Mouse (Mus musculus) forebrain, embryonic 13.5 days (tissue): Measurements from ENCODE around the gene Myzap. TPM values are rescaled to one million over a fixed set of nuclear protein-coding genes. Genes with fewer than 3 reads are reported as not detected.
A peak's percentile ranks its signal among the peaks of the same experiment; 100 is the strongest.
"Not testable (repeated sequence)": the region's sequence is repeated elsewhere in the genome, so short reads cannot be mapped to it uniquely, and the experiment has no call there.

ENCODE experiments used
- ATAC-seq: fragments of 200-750 bp; cut with Nextera tagmentation; 2 replicates; pipeline ENCODE4 v1.8.0; 2017
- H3K27ac ChIP-seq: fragments of 300-500 bp; sonication (generic); 2 replicates; pipeline ENCODE4 v1.5.1; 2015; ENCODE audit warnings: inconsistent platforms, mild to moderate bottlenecking, moderate library complexity
- H3K27me3 ChIP-seq: fragments of 300-500 bp; sonication (generic); 2 replicates; pipeline ENCODE4 v1.6.1; 2015; ENCODE audit warnings: mild to moderate bottlenecking, inconsistent platforms
- H3K36me3 ChIP-seq: fragments of 300-500 bp; sonication (generic); 2 replicates; pipeline ENCODE4 v1.6.1; 2015; ENCODE audit warnings: mild to moderate bottlenecking, inconsistent platforms; ENCODE audit not compliant: poor library complexity, severe bottlenecking
- H3K4me1 ChIP-seq: fragments of 300-500 bp; sonication (generic); 2 replicates; pipeline ENCODE4 v1.6.1; 2015; ENCODE audit warnings: inconsistent platforms
- H3K4me2 ChIP-seq: fragments of 300-500 bp; sonication (generic); 2 replicates; pipeline ENCODE4 v1.6.1; 2015; ENCODE audit warnings: inconsistent platforms, mild to moderate bottlenecking, moderate library complexity
- H3K4me3 ChIP-seq: fragments of 300-500 bp; sonication (generic); 2 replicates; pipeline ENCODE4 v1.5.1; 2015; ENCODE audit warnings: mild to moderate bottlenecking, inconsistent platforms
- H3K9ac ChIP-seq: fragments of 300-500 bp; sonication (generic); 2 replicates; pipeline ENCODE4 v1.6.1; 2015; ENCODE audit warnings: mild to moderate bottlenecking, inconsistent platforms
- H3K9me3 ChIP-seq: fragments of 300-500 bp; sonication (generic); replicated peaks from 2 replicates; pipeline ENCODE4 v1.6.1; 2016; ENCODE audit warnings: inconsistent platforms
- WGBS: fragments of 180-500 bp; shearing (Covaris S2); methylation state at CpG from one replicate; pipeline ENCODE4 v1.1.7; 2015; 5-methylcytosine and 5-hydroxymethylcytosine counted together
- polyA plus RNA-seq: library from polyadenylated mRNA; unstranded; fragments of >200 nt; fragmentation: Nextera tagmentation; extraction: Ambion mirVana; gene quantifications from 2 replicates; pipeline ENCODE4 v1.2.1, GENCODE M21; 2015

The Myzap gene
- polyA plus RNA-seq, 1 experiment from 2014 or later: 2.4 TPM

DNA sequence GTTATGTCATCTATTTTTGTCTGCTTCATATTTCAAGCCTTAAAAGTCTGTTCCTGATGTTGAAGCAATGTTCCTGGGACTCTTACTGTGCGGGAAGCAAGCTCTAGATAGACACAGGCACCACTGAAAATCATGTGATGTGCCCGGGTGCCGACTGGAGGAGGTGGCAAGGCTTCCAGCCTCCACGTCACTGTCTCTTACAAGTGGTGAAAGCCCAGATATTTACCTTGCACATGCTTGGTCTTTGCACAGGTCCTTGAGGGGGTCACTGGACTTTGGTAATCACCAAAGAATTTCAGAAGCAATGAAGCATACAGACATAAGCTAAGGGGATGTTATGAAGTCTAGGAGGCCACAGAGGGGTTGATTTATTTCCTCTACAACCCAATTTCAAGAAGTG, 29.8 kb upstream of the Myzap start:
- no peak overlapping the region for H3K4me3 ChIP-seq
- H3K9ac ChIP-seq: no peak overlapping the region
- no peaks in the 10 kb centered on the region for H3K9me3 ChIP-seq
- WGBS: 93% methylated on average over 4 of the region's 4 CpGs
- no peak overlapping the region for H3K4me2 ChIP-seq
- H3K27ac ChIP-seq: no peak overlapping the region
- H3K36me3 ChIP-seq: no peaks in the 10 kb centered on the region
- H3K27me3 ChIP-seq: no peaks in the 10 kb centered on the region
- ATAC-seq: no peak
- no peaks in the 10 kb centered on the region for H3K4me1 ChIP-seq

DNA sequence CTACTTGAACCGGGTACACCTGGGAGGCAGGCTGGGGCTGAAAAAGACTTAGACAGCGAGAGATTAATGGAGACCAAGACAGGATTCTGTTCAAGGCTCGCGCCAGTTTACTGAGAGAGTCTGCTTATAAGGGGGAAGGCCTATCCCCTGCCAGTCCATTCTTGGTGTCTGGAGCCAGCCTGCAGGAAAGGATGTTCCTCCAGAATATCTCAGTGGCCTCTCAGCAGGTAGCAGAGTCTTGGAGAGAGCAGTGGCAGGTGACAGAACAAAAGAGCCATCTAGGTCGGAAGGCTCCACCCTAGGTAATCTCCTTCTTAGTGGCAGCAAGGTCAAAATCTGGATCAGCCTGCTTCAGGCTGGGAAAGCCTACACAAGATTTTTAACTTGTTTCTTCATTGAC, 28.0 kb upstream of the Myzap start:
- not testable (repeated sequence) for H3K9ac ChIP-seq, H3K9me3 ChIP-seq, H3K4me3 ChIP-seq, H3K4me2 ChIP-seq, H3K27me3 ChIP-seq, H3K27ac ChIP-seq, H3K36me3 ChIP-seq, ATAC-seq, H3K4me1 ChIP-seq
- 83% methylated on average over 5 of the region's 5 CpGs for WGBS

DNA sequence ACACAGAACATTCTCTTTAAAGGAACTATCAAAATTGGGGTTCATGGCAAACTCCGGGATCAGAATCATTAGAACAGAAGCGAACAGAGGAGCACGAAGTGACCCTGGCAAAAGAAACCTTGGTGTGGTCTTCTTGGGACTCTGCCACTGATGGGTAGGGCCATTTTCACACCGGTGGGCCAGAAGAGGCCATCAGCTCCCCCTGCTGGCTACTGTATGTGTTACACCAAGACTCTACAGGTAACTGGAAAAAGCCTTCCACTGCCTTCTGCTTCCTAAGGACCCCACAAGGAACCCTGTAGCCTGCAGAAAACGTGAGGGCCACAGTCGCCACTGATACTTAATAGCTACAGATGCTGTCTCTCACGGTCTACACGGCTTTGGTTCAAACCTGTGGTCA, 25.2 kb upstream of the Myzap start:
- no peaks in the 10 kb centered on the region for H3K4me1 ChIP-seq
- H3K4me3 ChIP-seq: no peak overlapping the region
- no peaks in the 10 kb centered on the region for H3K36me3 ChIP-seq
- H3K9me3 ChIP-seq: no peaks in the 10 kb centered on the region
- ATAC-seq: no peak
- WGBS: 61% methylated on average over 8 of the region's 8 CpGs
- H3K4me2 ChIP-seq: no peak overlapping the region
- no peaks in the 10 kb centered on the region for H3K27me3 ChIP-seq
- H3K27ac ChIP-seq: no peak overlapping the region
- no peak overlapping the region for H3K9ac ChIP-seq

DNA sequence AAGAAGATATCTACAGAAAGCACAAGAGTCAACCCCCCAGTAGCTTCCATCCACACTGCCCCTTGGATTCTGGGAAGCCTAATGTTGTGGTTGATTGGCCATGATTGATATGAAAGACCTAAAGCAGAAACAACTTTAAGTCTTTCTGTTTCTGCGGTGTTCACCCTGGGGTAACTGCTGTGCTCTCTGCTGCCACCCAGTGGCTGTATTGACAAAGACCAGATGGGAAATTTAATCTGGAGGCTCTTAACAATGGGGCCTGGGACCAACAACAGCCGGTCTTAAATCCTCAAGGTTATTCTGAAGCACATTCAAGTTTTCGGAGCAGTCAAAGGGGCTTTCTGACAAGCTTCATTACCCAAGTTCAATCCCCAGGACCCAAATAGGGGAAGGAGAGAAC, 24.0 kb upstream of the Myzap start:
- H3K36me3 ChIP-seq: no peaks in the 10 kb centered on the region
- no peaks in the 10 kb centered on the region for H3K4me1 ChIP-seq
- ATAC-seq: peak; percentile 36; the same call in 1 of the 2 replicates
- no peak overlapping the region for H3K9ac ChIP-seq
- H3K27me3 ChIP-seq: no peaks in the 10 kb centered on the region
- 7% methylated on average over 3 of the region's 3 CpGs for WGBS
- no peak overlapping the region for H3K27ac ChIP-seq
- no peak overlapping the region for H3K4me2 ChIP-seq
- no peaks in the 10 kb centered on the region for H3K9me3 ChIP-seq
- H3K4me3 ChIP-seq: no peak overlapping the region

DNA sequence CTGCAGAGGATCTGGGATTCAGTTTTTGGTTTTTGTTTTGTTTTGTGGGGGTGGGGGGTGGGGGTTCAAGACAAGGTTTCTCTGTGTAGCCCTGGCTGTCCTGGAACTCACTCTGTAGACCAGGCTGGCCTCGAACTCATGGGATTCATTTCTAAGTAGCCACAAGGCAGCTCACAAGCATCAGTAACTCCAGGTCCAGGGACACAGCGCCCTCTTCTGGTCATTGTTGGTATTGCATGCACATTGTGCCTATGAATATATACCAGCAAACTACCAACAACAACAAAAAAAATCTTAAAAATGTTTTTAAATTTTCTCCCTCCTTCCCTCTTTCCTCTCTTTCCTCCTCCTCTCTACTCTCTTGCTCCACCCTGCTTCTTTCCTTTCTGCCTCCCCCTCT, 22.5 kb upstream of the Myzap start:
- no peak overlapping the region for H3K9ac ChIP-seq
- no peaks in the 10 kb centered on the region for H3K9me3 ChIP-seq
- peaks cover under 1% of the 10 kb centered on the region; the same call in 1 of the 2 replicates for H3K4me1 ChIP-seq
- no peaks in the 10 kb centered on the region for H3K36me3 ChIP-seq
- H3K27me3 ChIP-seq: no peaks in the 10 kb centered on the region
- WGBS: 34% methylated on average over 2 of the region's 2 CpGs
- no peak overlapping the region for H3K4me3 ChIP-seq
- H3K4me2 ChIP-seq: no peak overlapping the region
- no peak for ATAC-seq
- no peak overlapping the region for H3K27ac ChIP-seq

DNA sequence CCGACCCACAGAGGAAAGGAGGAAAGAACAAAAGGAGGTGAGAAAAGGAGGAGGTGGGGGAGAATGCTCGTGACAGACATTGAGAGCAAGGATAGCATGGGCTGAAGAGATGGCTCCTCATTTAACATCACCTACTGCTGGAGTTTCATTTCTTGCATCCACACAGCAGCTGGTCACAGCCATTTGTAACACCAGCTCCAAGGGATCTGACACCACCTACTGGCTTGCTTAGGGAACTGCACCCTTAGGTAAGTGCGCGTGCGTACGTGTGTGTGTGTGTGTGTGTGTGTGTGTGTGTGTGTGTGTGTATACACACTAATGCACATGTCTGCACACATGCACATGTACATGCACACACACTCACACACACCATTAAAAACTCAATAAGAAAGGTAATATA, 20.8 kb upstream of the Myzap start:
- ATAC-seq: no peak
- peaks cover 3% of the 10 kb centered on the region; the same call in 1 of the 2 replicates for H3K4me1 ChIP-seq
- 75% methylated on average over 6 of the region's 6 CpGs for WGBS
- H3K9ac ChIP-seq: no peak overlapping the region
- H3K27ac ChIP-seq: no peak overlapping the region
- H3K36me3 ChIP-seq: no peaks in the 10 kb centered on the region
- H3K4me3 ChIP-seq: no peak overlapping the region
- no peak overlapping the region for H3K4me2 ChIP-seq
- H3K27me3 ChIP-seq: no peaks in the 10 kb centered on the region
- H3K9me3 ChIP-seq: no peaks in the 10 kb centered on the region

DNA sequence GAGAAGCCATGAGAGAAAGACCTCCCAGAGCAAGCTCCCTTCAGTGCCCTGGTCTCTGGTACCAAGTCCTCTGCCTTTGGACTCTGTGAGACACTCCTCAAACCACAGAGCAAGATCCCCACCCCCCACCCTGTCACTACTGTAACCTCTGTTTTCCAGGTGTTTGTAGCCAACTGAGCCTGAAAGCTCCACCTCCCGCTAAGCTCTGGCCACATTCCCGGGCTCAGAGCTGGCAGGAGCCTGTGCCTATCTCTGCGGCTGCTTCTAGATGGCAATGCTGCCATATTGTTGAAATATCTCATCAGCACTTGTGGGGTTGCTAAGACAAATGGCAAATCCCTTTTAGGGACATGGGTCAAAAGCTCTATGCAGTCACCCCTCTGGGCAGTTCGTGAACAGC, 19.7 kb upstream of the Myzap start:
- Histone ChIP-seq H3K9me3 (no peaks in the 10 kb centered on the region), H3K27ac (no peak overlapping the region), H3K9ac (no peak overlapping the region), H3K4me3 (no peak overlapping the region), H3K27me3 (no peaks in the 10 kb centered on the region), H3K4me1 (peaks cover 3% of the 10 kb centered on the region; the same call in 1 of the 2 replicates), H3K36me3 (no peaks in the 10 kb centered on the region), H3K4me2 (no peak overlapping the region)
- ATAC-seq: no peak
- WGBS: 82% methylated on average over 4 of the region's 4 CpGs

DNA sequence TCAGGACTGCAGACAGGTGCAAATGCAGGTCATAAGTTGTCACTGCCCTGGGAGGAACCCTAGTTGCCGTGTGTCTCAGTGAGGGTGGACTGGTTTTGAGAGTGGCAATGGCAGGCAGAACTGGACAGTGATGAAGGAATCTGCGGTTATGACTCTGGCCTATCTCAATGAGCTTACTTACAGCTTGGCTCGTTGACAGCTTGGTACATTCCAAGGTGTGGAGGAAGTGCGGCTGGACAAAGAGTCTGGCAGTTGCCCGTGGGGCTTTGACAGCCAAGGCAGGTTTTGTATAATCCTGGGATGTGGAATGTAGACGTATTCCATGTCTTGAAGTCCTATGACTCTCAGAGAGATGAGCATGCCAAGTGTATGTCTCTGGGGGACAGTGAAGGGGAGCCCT, 16.9 kb upstream of the Myzap start:
- no peak overlapping the region for H3K4me3 ChIP-seq
- H3K4me2 ChIP-seq: no peak overlapping the region
- H3K27me3 ChIP-seq: no peaks in the 10 kb centered on the region
- no peaks in the 10 kb centered on the region for H3K9me3 ChIP-seq
- 87% methylated on average over 6 of the region's 6 CpGs for WGBS
- no peak for ATAC-seq
- no peak overlapping the region for H3K27ac ChIP-seq
- H3K4me1 ChIP-seq: peaks cover 3% of the 10 kb centered on the region; the same call in 1 of the 2 replicates
- no peaks in the 10 kb centered on the region for H3K36me3 ChIP-seq
- no peak overlapping the region for H3K9ac ChIP-seq

DNA sequence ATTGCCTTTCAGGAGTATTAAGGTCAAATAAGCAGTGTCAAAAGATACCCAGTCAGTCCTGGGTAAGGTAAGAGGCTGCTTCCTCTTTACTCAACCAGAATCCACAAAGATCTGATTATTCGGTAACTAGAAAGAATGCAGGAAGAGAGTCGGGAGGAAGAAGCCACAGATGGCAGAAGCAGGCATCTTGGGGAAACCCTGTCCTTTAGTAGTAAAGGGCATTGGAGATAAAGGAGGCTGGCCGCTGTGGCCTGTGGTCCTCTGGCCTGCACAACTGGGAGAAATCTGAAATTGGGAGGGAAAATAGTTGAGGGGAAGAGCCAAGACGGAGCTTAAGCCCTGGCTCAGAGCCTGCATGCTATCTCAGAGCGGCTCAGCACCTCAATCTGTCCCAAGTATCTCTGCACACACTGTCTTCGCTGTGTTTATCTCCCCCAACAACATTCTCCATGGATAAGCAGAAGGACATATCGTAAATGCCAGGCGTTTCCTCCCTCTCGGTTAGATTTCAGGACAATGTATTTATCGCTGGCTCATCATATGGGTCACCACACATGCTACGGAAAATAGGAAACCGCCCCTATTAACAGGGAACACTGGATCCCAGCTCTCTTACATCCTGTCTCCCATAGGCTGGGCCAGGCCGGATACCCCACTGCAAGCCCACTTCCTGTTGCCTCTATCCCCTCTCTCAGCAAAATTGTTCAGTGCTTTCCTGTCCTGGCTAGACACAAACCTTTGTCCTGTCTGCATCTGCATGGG, 14.3 kb upstream of the Myzap start:
- no peak overlapping the region for H3K4me2 ChIP-seq
- 83% methylated on average over 13 of the region's 13 CpGs for WGBS
- H3K4me1 ChIP-seq: peaks cover 3% of the 10 kb centered on the region; the same call in 1 of the 2 replicates
- no peaks in the 10 kb centered on the region for H3K27me3 ChIP-seq
- no peak overlapping the region for H3K4me3 ChIP-seq
- no peak for ATAC-seq
- no peaks in the 10 kb centered on the region for H3K9me3 ChIP-seq
- H3K36me3 ChIP-seq: no peaks in the 10 kb centered on the region
- H3K9ac ChIP-seq: no peak overlapping the region
- no peak overlapping the region; the same call in 1 of the 2 replicates for H3K27ac ChIP-seq

DNA sequence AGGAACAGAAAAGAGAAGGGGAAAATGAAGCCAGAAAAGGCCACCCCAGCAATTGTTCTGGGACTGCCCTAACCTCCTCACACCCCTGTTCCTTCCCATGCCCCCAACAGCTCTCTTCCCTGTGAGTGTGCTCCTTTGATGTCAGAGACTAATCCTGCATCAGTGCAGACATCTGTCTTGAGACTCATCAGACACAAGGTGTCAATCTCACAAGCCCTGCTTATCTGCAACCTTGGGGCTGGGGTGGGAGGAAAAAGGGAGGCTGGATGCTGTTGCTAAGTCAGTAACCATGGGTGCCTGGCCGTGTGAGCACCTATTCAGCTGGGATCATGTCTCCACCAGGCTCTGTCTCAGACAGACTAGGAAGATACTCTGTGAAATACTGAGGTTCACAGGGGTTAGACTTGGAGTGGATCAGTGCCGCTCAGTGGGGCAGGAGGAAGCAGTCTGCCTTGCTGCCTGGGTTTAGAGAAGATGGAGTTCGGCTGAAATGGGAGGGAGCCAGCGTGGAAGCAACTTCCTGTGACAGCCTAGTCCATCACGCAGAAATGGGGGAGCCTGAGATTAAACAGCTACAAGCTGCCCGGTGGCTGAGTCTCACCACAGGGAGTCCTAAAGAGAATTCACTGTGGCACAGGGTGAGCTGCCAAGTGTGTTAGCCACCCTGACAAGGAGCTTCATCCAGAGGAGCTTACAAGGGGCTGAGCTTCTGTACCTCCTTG, 12.9 kb upstream of the Myzap start:
- peaks cover 3% of the 10 kb centered on the region; the same call in 1 of the 2 replicates for H3K4me1 ChIP-seq
- H3K9me3 ChIP-seq: no peaks in the 10 kb centered on the region
- H3K9ac ChIP-seq: no peak overlapping the region
- no peak overlapping the region for H3K27ac ChIP-seq
- H3K27me3 ChIP-seq: no peaks in the 10 kb centered on the region
- ATAC-seq: no peak
- H3K4me2 ChIP-seq: no peak overlapping the region
- WGBS: 47% methylated on average over 6 of the region's 6 CpGs
- no peaks in the 10 kb centered on the region for H3K36me3 ChIP-seq
- H3K4me3 ChIP-seq: no peak overlapping the region

DNA sequence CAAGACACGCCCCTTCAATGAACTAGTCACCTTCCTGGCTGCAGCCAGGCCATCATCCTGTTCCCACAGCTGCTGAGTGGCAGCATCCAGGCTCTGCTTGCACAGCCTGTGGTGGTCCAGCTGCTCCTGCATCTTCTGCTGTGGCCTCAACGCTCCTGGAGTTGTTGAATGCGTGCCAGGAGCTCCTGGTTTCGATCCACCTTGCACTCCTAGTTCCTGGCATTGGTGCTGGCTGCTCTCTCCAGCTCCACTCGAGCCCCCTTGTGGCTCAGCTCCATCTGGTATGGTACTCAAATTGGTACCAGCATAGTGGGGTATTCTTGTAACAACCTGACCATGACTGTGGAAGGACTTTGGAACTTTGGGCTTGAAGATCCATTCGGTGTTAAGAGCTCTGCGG, 7.7 kb upstream of the Myzap start:
- no peak overlapping the region for H3K4me2 ChIP-seq
- WGBS: 77% methylated on average over 7 of the region's 7 CpGs
- no peaks in the 10 kb centered on the region for H3K36me3 ChIP-seq
- no peak overlapping the region for H3K4me3 ChIP-seq
- no peaks in the 10 kb centered on the region for H3K4me1 ChIP-seq
- no peak overlapping the region for H3K27ac ChIP-seq
- H3K9ac ChIP-seq: no peak overlapping the region
- ATAC-seq: no peak
- 0 out of 2 replicates have a peak, but pooled peaks cover 3% of the 10 kb centered on the region for H3K27me3 ChIP-seq
- no peaks in the 10 kb centered on the region for H3K9me3 ChIP-seq

DNA sequence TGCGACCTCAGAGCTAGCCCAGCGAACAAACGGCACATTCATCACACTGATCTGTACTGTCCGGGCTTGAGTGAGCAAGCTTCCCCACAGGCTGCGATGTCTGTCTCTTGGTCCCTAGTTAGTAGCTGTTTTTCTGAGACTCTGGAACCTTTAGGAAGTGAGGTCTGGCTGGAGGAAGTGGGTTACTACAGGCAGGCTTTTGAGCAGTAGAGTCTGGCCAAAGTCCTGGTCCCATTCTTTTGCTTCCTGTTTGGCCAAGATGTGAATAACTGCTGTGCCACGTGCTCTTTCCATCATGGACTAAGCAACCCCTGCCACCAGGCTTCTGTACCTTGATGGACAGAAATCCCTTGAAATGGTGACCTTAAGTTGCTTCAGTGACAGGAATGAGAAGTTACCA, 4.7 kb upstream of the Myzap start:
- Histone ChIP-seq H3K9ac (no peak overlapping the region), H3K4me1 (peaks cover 8% of the 10 kb centered on the region), H3K4me3 (no peak overlapping the region), H3K27me3 (0 out of 2 replicates have a peak, but pooled peaks cover 6% of the 10 kb centered on the region), H3K4me2 (no peak overlapping the region), H3K36me3 (no peaks in the 10 kb centered on the region), H3K9me3 (no peaks in the 10 kb centered on the region), H3K27ac (no peak overlapping the region)
- ATAC-seq: no peak
- 78% methylated on average over 6 of the region's 6 CpGs for WGBS
